Mouse (Mus musculus) cerebellum, adult 2 months (tissue): ENCODE measurements around the gene Mef2b.

Experiments used
- CTCF ChIP-seq: fragments of 200-500 bp; IDR thresholded peaks from 2 replicates; pipeline ENCODE4 v1.5.1; 2011; ENCODE audit warnings: low read depth, mild to moderate bottlenecking, control low read depth, low read length, moderate library complexity, borderline replicate concordance; ENCODE audit not compliant: insufficient read depth
- POLR2A ChIP-seq: fragments of 200-500 bp; IDR thresholded peaks from 2 replicates; pipeline ENCODE4 v1.6.1; 2011; ENCODE audit warnings: low read length, control low read depth, borderline replicate concordance; ENCODE audit not compliant: insufficient read depth

GRCm38 (mm10) chr8:70137890-70138289 is 1.6 kb upstream of the Mef2b start:
- TF ChIP-seq CTCF (no peak), POLR2A (no peak)
